Mouse (Mus musculus) frontal cortex, postnatal 14 days (tissue): Measurements from ENCODE around the gene Hltf.
"Not testable (repeated sequence)": the region's sequence is repeated elsewhere in the genome, so short reads cannot be mapped to it uniquely, and the experiment has no call there.

ENCODE experiments used
- DNase-seq, 2 experiments: peaks; one replicate each; pipeline ENCODE4 v3.0.0; 2022; ENCODE audit warnings: low spot score in 2 of 2

Gene Hltf

GRCm38 (mm10) chr3:20057306-20058196, at the start of gene Hltf:
TSS of gene Hltf (plus strand) at chr3:20057811.
- peak; percentile 90 to 94 for DNase-seq

- no peak for DNase-seq
These were observed 47.1 kb upstream of the Hltf start for GRCm38 (mm10) chr3:20010464-20010863.

- not testable (repeated sequence) for DNase-seq
These were observed 46.7 kb upstream of the Hltf start for GRCm38 (mm10) chr3:20010905-20011304.

- no peak for DNase-seq
These were observed 43.2 kb upstream of the Hltf start for GRCm38 (mm10) chr3:20014454-20014853.

- no peak for DNase-seq
These were observed 39.5 kb upstream of the Hltf start for GRCm38 (mm10) chr3:20018076-20018475.

GRCm38 (mm10) chr3:20023832-20024231, 33.8 kb upstream of the Hltf start:
- DNase-seq = no peak

- no peak for DNase-seq
These were observed 31.1 kb upstream of the Hltf start for GRCm38 (mm10) chr3:20026481-20026880.

GRCm38 (mm10) chr3:20026996-20027689, 30.5 kb upstream of the Hltf start:
- DNase-seq = no peak

GRCm38 (mm10) chr3:20027788-20028187, 29.8 kb upstream of the Hltf start:
- no peak for DNase-seq

- DNase-seq = no peak
These were observed 29.0 kb upstream of the Hltf start for GRCm38 (mm10) chr3:20028640-20029039.

GRCm38 (mm10) chr3:20030807-20031206, 26.8 kb upstream of the Hltf start:
- DNase-seq = no peak

GRCm38 (mm10) chr3:20033761-20034718, 23.6 kb upstream of the Hltf start:
- DNase-seq = no peak

GRCm38 (mm10) chr3:20034719-20035404, 22.7 kb upstream of the Hltf start, which contains the start of gene Hps3:
TSS of gene Hps3 (minus strand) at chr3:20035315.
- DNase-seq = peak; percentile 74 to 83

GRCm38 (mm10) chr3:20036069-20036468, 21.5 kb upstream of the Hltf start:
- no peak for DNase-seq

- not testable (repeated sequence) for DNase-seq
These were observed 16.1 kb upstream of the Hltf start for GRCm38 (mm10) chr3:20041461-20041860.

- not testable (repeated sequence) for DNase-seq
These were observed 12.9 kb upstream of the Hltf start for GRCm38 (mm10) chr3:20044736-20045135.

- no peak for DNase-seq
These were observed 558 bp downstream of the Hltf start for GRCm38 (mm10) chr3:20058197-20058541.

- no peak for DNase-seq
These were observed 18.8 kb downstream of the Hltf start for GRCm38 (mm10) chr3:20076145-20077053.

GRCm38 (mm10) chr3:20082161-20082560, 24.6 kb downstream of the Hltf start:
- DNase-seq = no peak

GRCm38 (mm10) chr3:20103830-20104229, 46.2 kb downstream of the Hltf start:
- DNase-seq = no peak
